Mouse (Mus musculus) bone marrow macrophage, adult 2 months (primary cell): Measurements from ENCODE around the gene Celf5. TPM values are rescaled to one million over a fixed set of nuclear protein-coding genes. Genes with fewer than 3 reads are reported as not detected.
"Not testable (repeated sequence)": the region's sequence is repeated elsewhere in the genome, so short reads cannot be mapped to it uniquely, and the experiment has no call there.

Experiments
- H3K27ac ChIP-seq: 2 replicates; pipeline ENCODE4 v1.5.1; 2012; ENCODE audit warnings: low read depth, low read length; ENCODE audit not compliant: insufficient read depth
- H3K4me1 ChIP-seq: 2 replicates; pipeline ENCODE4 v1.6.1; 2012; ENCODE audit warnings: low read length; ENCODE audit not compliant: control insufficient read depth, insufficient read depth
- H3K4me3 ChIP-seq: 2 replicates; pipeline ENCODE4 v1.5.1; 2012; ENCODE audit warnings: mild to moderate bottlenecking, low read length, moderate library complexity; ENCODE audit not compliant: insufficient read depth
- CTCF ChIP-seq: IDR thresholded peaks from 2 replicates; pipeline ENCODE4 v1.5.1; 2012; ENCODE audit warnings: low read depth, mild to moderate bottlenecking, low read length, moderate library complexity
- POLR2A ChIP-seq: IDR thresholded peaks from 2 replicates; pipeline ENCODE4 v1.6.1; 2012; ENCODE audit warnings: mild to moderate bottlenecking, low read depth, low read length, borderline replicate concordance
- polyA plus RNA-seq: library from polyadenylated mRNA; stranded (reverse); fragments of >200 nt; gene quantifications from 2 replicates; pipeline ENCODE4 v1.2.4, GENCODE M21; 2012; ENCODE audit not compliant: missing spikeins, insufficient read depth, insufficient read length

Gene Celf5
- polyA plus RNA-seq, 1 experiment: not detected

GRCm38 (mm10) chr10:81458267-81458666 lies 24.2 kb downstream of the Celf5 start:
- H3K4me1 ChIP-seq: no peaks in the 10 kb centered on the region
- H3K4me3 ChIP-seq: no peak overlapping the region
- no peak overlapping the region for H3K27ac ChIP-seq
- TF ChIP-seq POLR2A (no peak), CTCF (no peak)

- no peak for TF ChIP-seq CTCF
- no peak for TF ChIP-seq POLR2A
- H3K27ac ChIP-seq: no peak overlapping the region
- no peak overlapping the region for H3K4me3 ChIP-seq
- H3K4me1 ChIP-seq: no peaks in the 10 kb centered on the region
Measured at GRCm38 (mm10) chr10:81457624-81458023, 24.9 kb downstream of the Celf5 start.

DNA sequence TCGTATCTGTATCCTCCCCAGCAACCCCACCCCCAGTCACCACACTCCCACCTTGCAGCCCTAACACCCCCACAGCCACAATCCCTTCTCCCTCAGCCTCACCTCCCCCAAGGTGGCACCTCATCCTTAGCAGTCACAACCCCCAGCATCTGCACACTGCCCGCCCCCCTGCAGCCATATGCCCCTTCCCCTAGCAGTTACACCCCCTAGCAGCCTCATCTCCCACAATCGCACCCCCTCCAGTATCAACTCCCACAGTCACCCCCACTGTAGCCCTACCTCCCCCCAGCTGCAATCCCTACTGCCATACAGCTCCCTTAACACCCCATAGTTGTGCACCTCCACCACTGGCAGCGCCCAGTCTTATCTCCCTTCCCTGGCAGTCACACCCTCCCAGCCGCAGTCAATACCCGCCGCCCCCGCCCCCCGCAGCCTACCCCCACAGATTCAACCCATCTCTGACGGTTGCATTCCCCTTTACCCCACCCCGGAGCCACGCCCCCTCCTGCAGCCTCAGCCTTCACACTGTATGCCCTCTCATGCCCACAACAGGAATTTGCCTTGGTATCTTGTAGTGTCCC lies 25.4 kb downstream of the Celf5 start:
- TF ChIP-seq POLR2A (no peak), CTCF (no peak)
- Histone ChIP-seq H3K4me3 (no peak overlapping the region), H3K27ac (no peak overlapping the region), H3K4me1 (no peaks in the 10 kb centered on the region)

- no peak within 1 kb of the TSS for H3K27ac ChIP-seq
- no peaks in the 10 kb centered on the region for H3K4me1 ChIP-seq
- no peak within 1 kb of the TSS for H3K4me3 ChIP-seq
- TF ChIP-seq POLR2A: no peak
- TF ChIP-seq CTCF: no peak
Measured at GRCm38 (mm10) chr10:81455181-81455895, 27.2 kb downstream of the Celf5 start, which contains the start of gene Nfic. Gene Nfic, minus strand, starts transcription at chr10:81455635.

- no peak overlapping the region for H3K27ac ChIP-seq
- no peaks in the 10 kb centered on the region for H3K4me1 ChIP-seq
- TF ChIP-seq CTCF (no peak), POLR2A (no peak)
- H3K4me3 ChIP-seq: no peak overlapping the region
Measured at GRCm38 (mm10) chr10:81454106-81454505, 28.4 kb downstream of the Celf5 start.

DNA sequence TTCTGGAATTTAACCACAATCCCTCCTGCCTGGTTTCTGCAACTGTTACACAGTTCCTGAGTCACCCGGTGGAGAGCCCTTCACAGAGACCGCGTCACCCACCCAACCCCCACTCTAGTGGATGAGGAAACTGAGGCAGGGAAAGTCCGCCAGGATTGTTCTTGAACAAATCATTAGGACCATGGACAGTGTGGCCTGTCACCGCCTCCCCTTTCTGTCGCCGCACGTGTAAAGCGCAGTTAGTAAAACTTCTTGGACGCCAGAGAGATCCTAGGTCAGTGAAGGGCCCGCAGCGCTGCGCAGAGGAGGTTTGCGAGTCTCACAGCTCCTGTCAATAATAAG lies 29.6 kb downstream of the Celf5 start:
- Histone ChIP-seq H3K27ac (no peak overlapping the region), H3K4me1 (no peaks in the 10 kb centered on the region), H3K4me3 (no peak overlapping the region)
- TF ChIP-seq CTCF: no peak
- no peak for TF ChIP-seq POLR2A

DNA sequence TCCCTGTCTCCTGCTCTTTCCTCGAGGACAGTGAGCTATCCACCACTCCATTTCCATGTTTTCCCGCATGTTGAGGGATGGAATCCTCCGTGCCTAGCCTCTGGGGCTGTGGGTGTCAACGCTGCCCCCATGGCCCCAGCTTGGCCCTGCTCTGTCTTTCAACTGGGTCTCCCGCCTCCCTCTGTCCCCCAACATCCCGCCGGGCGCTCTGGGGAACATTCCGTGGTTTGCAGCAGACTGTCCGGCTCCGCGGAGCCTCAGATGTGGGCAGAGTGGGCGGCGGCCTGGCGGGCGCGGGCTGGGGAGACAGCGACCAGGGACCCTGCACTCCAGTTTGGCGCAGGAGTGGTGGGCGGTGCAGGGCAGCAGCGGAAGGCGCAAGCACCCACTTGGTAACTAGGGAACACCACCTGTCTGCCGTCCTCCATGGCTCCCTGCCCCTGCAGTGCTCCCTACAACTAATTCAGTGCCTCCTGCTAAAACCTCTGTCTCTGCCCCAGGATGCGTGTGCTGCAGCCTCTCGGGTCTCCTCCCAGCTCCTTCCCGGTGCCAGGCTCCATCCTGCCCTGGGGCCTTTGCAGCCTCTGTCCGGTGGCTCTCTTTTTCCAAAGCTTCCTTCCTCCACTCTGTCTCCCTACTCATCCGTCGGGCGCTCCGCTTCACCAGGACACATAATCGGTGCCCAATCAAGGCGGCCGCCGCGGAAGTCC lies 30.1 kb downstream of the Celf5 start:
- Histone ChIP-seq H3K4me1 (no peaks in the 10 kb centered on the region), H3K27ac (no peak overlapping the region), H3K4me3 (no peak overlapping the region)
- TF ChIP-seq CTCF: no peak

DNA sequence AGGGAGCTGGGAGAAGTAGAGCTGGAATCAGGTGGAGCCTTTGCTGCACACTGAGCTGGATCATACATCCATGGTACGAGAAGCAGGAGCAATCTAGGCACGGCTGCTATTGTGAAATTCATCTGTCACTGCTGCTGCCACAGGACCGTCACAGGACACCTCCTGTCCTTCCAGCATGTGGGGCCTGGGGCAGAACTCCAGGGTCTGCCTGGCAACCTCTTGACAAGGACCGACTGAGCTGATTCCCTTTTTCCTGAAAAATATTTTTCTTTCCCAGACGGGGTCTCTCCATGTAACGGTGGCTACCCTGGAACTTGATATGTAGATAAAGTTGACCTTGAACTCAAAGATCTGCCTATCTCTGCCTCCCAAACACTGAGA lies 31.2 kb downstream of the Celf5 start:
- Histone ChIP-seq H3K27ac (no peak overlapping the region), H3K4me1 (no peaks in the 10 kb centered on the region), H3K4me3 (no peak overlapping the region)
- TF ChIP-seq CTCF (no peak), POLR2A (no peak)

- H3K27ac ChIP-seq: no peak overlapping the region
- TF ChIP-seq CTCF (no peak), POLR2A (no peak)
- H3K4me3 ChIP-seq: no peak overlapping the region
- H3K4me1 ChIP-seq: no peaks in the 10 kb centered on the region
Measured at GRCm38 (mm10) chr10:81450641-81451364, 31.7 kb downstream of the Celf5 start.

GRCm38 (mm10) chr10:81450140-81450539 lies 32.4 kb downstream of the Celf5 start:
- no peak overlapping the region for H3K4me3 ChIP-seq
- TF ChIP-seq POLR2A (no peak), CTCF (peak; percentile 88)

DNA sequence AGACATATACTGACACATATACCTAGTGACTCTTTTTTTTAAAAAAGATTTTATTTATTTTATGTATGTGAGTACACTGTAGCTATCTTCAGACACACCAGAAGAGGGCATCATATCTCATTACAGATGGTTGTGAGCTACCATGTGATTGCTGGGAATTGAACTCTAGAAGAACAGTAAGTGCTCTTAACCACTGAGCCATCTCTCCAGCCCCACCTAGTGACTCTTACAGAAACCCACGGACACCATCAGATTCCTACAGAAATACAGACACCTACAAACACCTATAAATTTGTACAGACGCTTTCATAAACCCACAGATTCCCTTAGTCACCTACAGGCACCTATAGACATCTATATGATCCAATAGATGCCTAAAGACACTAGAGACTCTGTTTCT lies 37.0 kb downstream of the Celf5 start:
- H3K4me3 ChIP-seq, H3K4me1 ChIP-seq, H3K27ac ChIP-seq: not testable (repeated sequence)

More at GRCm38 (mm10) chr10:81450140-81450539, 32.4 kb downstream of the Celf5 start:
- H3K4me1 ChIP-seq: no peaks in the 10 kb centered on the region
- no peak overlapping the region for H3K27ac ChIP-seq
